Mouse (Mus musculus) CH12.LX (cell line): ENCODE data around the gene Rfx4. TPM values are rescaled to one million over a fixed set of nuclear protein-coding genes. Genes with fewer than 3 reads are reported as not detected.

ENCODE experiments used
- DNase-seq: peaks from one replicate; pipeline ENCODE4 v3.0.0-alpha.2; 2013; ENCODE audit errors: extremely low read depth
- H3K27ac ChIP-seq: 2 replicates; pipeline ENCODE4 v1.5.1; 2012; ENCODE audit warnings: low read depth, mild to moderate bottlenecking, control low read depth, moderate library complexity; ENCODE audit not compliant: insufficient read depth
- H3K27me3 ChIP-seq: replicated peaks from 2 replicates; pipeline ENCODE3; 2012; ENCODE audit warnings: inconsistent platforms
- H3K36me3 ChIP-seq, 2 experiments: replicated peaks in 1 of 2; 2 replicates each; pipeline versions ENCODE3 to v1.6.1; 2012; ENCODE audit warnings: inconsistent platforms in 1 of 2, low read length in 1 of 2, mild to moderate bottlenecking in 1 of 2, mixed read lengths in 1 of 2, moderate library complexity in 1 of 2; ENCODE audit not compliant: control insufficient read depth in 1 of 2, insufficient read depth in 1 of 2
- H3K4me1 ChIP-seq, 2 experiments: 2 replicates each; pipeline ENCODE4 v1.6.1; 2012; ENCODE audit warnings: inconsistent platforms in 1 of 2, moderate library complexity in 1 of 2; ENCODE audit not compliant: insufficient read depth in 2 of 2, control insufficient read depth in 1 of 2
- H3K4me2 ChIP-seq: 2 replicates; pipeline ENCODE4 v1.6.1; 2012; ENCODE audit warnings: low read depth, mild to moderate bottlenecking, control low read depth; ENCODE audit not compliant: poor library complexity, insufficient read depth, severe bottlenecking
- H3K4me3 ChIP-seq, 3 experiments: fragments of 150-350 bp in 1 of 3; sonication (generic) in 1 of 3; replicated peaks in 1 of 3; 2 replicates each; pipeline versions ENCODE3 to v1.5.1; 2011 to 2012; ENCODE audit warnings: low read depth in 2 of 3, low read length in 2 of 3, mild to moderate bottlenecking in 2 of 3, moderate library complexity in 2 of 3, control low read depth in 1 of 3, improper control_type of control experiment in 1 of 3, inconsistent platforms in 1 of 3, mixed read lengths in 1 of 3; ENCODE audit not compliant: poor library complexity in 1 of 3
- H3K79me2 ChIP-seq: replicated peaks from 2 replicates; pipeline ENCODE4 v1.6.1; 2012; ENCODE audit warnings: mild to moderate bottlenecking, moderate library complexity; ENCODE audit not compliant: control insufficient read depth, poor library complexity, insufficient read depth, severe bottlenecking; ENCODE audit errors: extremely low read depth
- H3K9ac ChIP-seq: 2 replicates; pipeline ENCODE4 v1.6.1; 2012; ENCODE audit warnings: low read depth, mild to moderate bottlenecking, control low read depth, moderate library complexity; ENCODE audit not compliant: insufficient read depth
- H3K9me3 ChIP-seq: replicated peaks from 2 replicates; pipeline ENCODE3; 2012; ENCODE audit warnings: low read length, inconsistent platforms, mixed read lengths
- BHLHE40 ChIP-seq: IDR thresholded peaks from 2 replicates; pipeline ENCODE4 v1.6.1; 2011; ENCODE audit warnings: mild to moderate bottlenecking, low read depth, low read length, improper control_type of control experiment
- CHD1 ChIP-seq: IDR thresholded peaks from 2 replicates; pipeline ENCODE4 v1.6.1; 2012; ENCODE audit warnings: low read depth, low read length, improper control_type of control experiment, inconsistent platforms
- CTCF ChIP-seq, 2 experiments: IDR thresholded peaks in 1 of 2; conservative IDR thresholded peaks in 1 of 2; 2 replicates each; pipeline ENCODE4 v1.5.1; 2011 to 2012; ENCODE audit warnings: low read depth in 2 of 2, low read length in 2 of 2, improper control_type of control experiment in 1 of 2, inconsistent platforms in 1 of 2, mild to moderate bottlenecking in 1 of 2, moderate library complexity in 1 of 2
- EP300 ChIP-seq: IDR thresholded peaks from 2 replicates; pipeline ENCODE4 v1.6.1; 2011; ENCODE audit warnings: low read length, improper control_type of control experiment
- ETS1 ChIP-seq: conservative IDR thresholded peaks from 2 replicates; pipeline ENCODE4 v1.6.1; 2012; ENCODE audit warnings: low read depth, mild to moderate bottlenecking, inconsistent platforms, low read length, improper control_type of control experiment, moderate library complexity
- GABPA ChIP-seq: IDR thresholded peaks from 2 replicates; pipeline ENCODE4 v1.6.1; 2012; ENCODE audit warnings: low read depth, low read length, improper control_type of control experiment, inconsistent platforms; ENCODE audit not compliant: insufficient replicate concordance
- HCFC1 ChIP-seq: IDR thresholded peaks from 2 replicates; pipeline ENCODE4 v1.6.1; 2012; ENCODE audit warnings: low read depth, mild to moderate bottlenecking, inconsistent platforms, low read length, improper control_type of control experiment
- JUN ChIP-seq: IDR thresholded peaks from 2 replicates; pipeline ENCODE4 v1.6.1; 2011; ENCODE audit warnings: low read depth, mild to moderate bottlenecking, low read length, improper control_type of control experiment, moderate library complexity; ENCODE audit not compliant: insufficient read depth
- KAT2A ChIP-seq: IDR thresholded peaks from 2 replicates; pipeline ENCODE4 v1.6.1; 2012; ENCODE audit warnings: low read length, improper control_type of control experiment, inconsistent platforms; ENCODE audit not compliant: insufficient replicate concordance
- MEF2A ChIP-seq: IDR thresholded peaks from 2 replicates; pipeline ENCODE4 v1.6.1; 2014; ENCODE audit warnings: low read depth, mild to moderate bottlenecking, inconsistent platforms, low read length, improper control_type of control experiment, borderline replicate concordance
- MXI1 ChIP-seq: IDR thresholded peaks from 2 replicates; pipeline ENCODE4 v1.6.1; 2011; ENCODE audit warnings: mild to moderate bottlenecking, low read depth, low read length, improper control_type of control experiment
- POLR2A ChIP-seq: IDR thresholded peaks from 2 replicates; pipeline ENCODE4 v1.6.1; 2011; ENCODE audit warnings: low read depth, mild to moderate bottlenecking, improper control_type of control experiment, low read length
- POLR2AphosphoS2 ChIP-seq: IDR thresholded peaks from 2 replicates; pipeline ENCODE4 v1.6.1; 2011; ENCODE audit warnings: low read depth, low read length, improper control_type of control experiment
- RAD21 ChIP-seq: IDR thresholded peaks from 2 replicates; pipeline ENCODE4 v1.6.1; 2011; ENCODE audit warnings: low read depth, mild to moderate bottlenecking, low read length, improper control_type of control experiment, moderate library complexity
- RCOR1 ChIP-seq: conservative IDR thresholded peaks from 2 replicates; pipeline ENCODE4 v1.6.1; 2012; ENCODE audit warnings: low read depth, mild to moderate bottlenecking, inconsistent platforms, low read length, improper control_type of control experiment
- SMC3 ChIP-seq: IDR thresholded peaks from 2 replicates; pipeline ENCODE4 v1.6.1; 2011; ENCODE audit warnings: low read depth, low read length, improper control_type of control experiment
- TCF12 ChIP-seq: IDR thresholded peaks from 2 replicates; pipeline ENCODE4 v1.6.1; 2014; ENCODE audit warnings: low read depth, mild to moderate bottlenecking, inconsistent platforms, low read length, improper control_type of control experiment
- UBTF ChIP-seq: IDR thresholded peaks from 2 replicates; pipeline ENCODE4 v1.6.1; 2012; ENCODE audit warnings: low read depth, mild to moderate bottlenecking, inconsistent platforms, low read length, improper control_type of control experiment, moderate library complexity
- USF1 ChIP-seq: IDR thresholded peaks from 2 replicates; pipeline ENCODE4 v1.6.1; 2014; ENCODE audit warnings: low read depth, mild to moderate bottlenecking, inconsistent platforms, low read length, improper control_type of control experiment
- dilution Hi-C: fragments of 300-500 bp; cut with MboI; formaldehyde crosslinking; loops from 2 replicates; pipeline ENCODE4 v1.14.3; 2020; ENCODE audit warnings: low sequenced_read_pairs; ENCODE audit not compliant: extremely low pct_unique_long_range_greater_than_20kb, extremely low pct_ligation_motif_present
- in situ Hi-C: fragments of 300-500 bp; cut with MboI; formaldehyde crosslinking; loops from 3 replicates; pipeline ENCODE4 v1.14.3; 2019; ENCODE audit warnings: low sequenced_read_pairs, low pct_ligation_motif_present, low pct_unique_long_range_greater_than_20kb, mixed read lengths
- polyA plus RNA-seq: library from polyadenylated mRNA; unstranded; fragments of >175 nt; gene quantifications from 2 replicates; pipeline ENCODE4 v1.2.1, GENCODE M21; 2012; ENCODE audit warnings: low read depth; ENCODE audit not compliant: insufficient read length
- total RNA-seq, 2 experiments: library from RNA; depleted of rRNA; stranded (reverse); fragments of 300-350 nt in 1 of 2; fragments of >200 nt in 1 of 2; gene quantifications; 2 replicates each; pipeline ENCODE4 v1.2.3; 2012 to 2014

The Rfx4 gene
- total and polyA plus RNA-seq, 3 experiments: 0.04 TPM; not detected in 2

DNA sequence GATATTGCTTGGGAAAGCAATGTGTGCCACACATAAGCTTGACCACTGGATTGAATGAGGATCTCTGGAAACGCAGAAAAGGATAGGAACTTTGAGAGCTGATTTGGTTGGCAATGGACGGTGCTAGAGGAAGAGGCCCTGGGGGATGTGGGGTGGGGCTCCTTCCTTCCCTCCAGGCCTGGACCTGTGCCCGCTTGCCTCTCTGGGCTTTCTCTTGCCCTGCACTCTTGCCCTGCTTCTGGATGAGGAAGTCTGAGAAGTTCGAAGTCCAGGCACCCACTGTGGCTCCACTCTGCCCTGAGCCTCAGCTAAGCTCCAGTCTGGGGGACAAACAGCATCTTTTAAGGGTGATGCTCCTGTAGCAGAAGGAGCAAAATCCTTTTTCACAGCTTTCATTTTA lies 67.8 kb downstream of the Rfx4 start:
- no peak for DNase-seq
- in situ Hi-C loops (no loop called here), dilution Hi-C loops (no loop called here)
- Histone ChIP-seq H3K9ac (no peak overlapping the region), H3K36me3 (no peaks in the 10 kb centered on the region), H3K27ac (no peak overlapping the region), H3K4me3 (no peak overlapping the region), H3K9me3 (no peaks in the 10 kb centered on the region), H3K27me3 (no peaks in the 10 kb centered on the region), H3K79me2 (no peaks in the 10 kb centered on the region), H3K4me1 (peaks cover 11 to 17% of the 10 kb centered on the region in 2 experiments), H3K4me2 (no peak overlapping the region)
- TF ChIP-seq POLR2A (no peak), TCF12 (no peak)

- peaks cover 2% of the 10 kb centered on the region for H3K27me3 ChIP-seq
- in situ Hi-C loops: no loop called here
- H3K4me3 ChIP-seq: no peak overlapping the region
- H3K9me3 ChIP-seq: no peaks in the 10 kb centered on the region
- H3K27ac ChIP-seq: no peak overlapping the region
- H3K4me1 ChIP-seq: no peaks in the 10 kb centered on the region
- H3K4me2 ChIP-seq: no peak overlapping the region
- DNase-seq: no peak
- no peaks in the 10 kb centered on the region for H3K79me2 ChIP-seq
- H3K9ac ChIP-seq: no peak overlapping the region
- H3K36me3 ChIP-seq: no peaks in the 10 kb centered on the region
- TF ChIP-seq RCOR1 (no peak), EP300 (no peak), UBTF (no peak), GABPA (no peak), HCFC1 (no peak), KAT2A (no peak), ETS1 (no peak), CHD1 (no peak), BHLHE40 (no peak), RAD21 (no peak), TCF12 (no peak), JUN (no peak), SMC3 (no peak)
- TF ChIP-seq, all 38 proteins: peak for 0
- dilution Hi-C loops: no loop called here
Observed at GRCm38 (mm10) chr10:84829009-84829408, 73.1 kb downstream of the Rfx4 start.

GRCm38 (mm10) chr10:84835596-84835995 lies 79.7 kb downstream of the Rfx4 start:
- in situ Hi-C loops (loop anchor here (10.0 kb wide), 1 partner anchor 209 kb away; no protein-coding TSS in a partner anchor), dilution Hi-C loops (no loop called here)
- H3K4me3 ChIP-seq: no peak overlapping the region
- H3K4me1 ChIP-seq: peaks cover 8 to 21% of the 10 kb centered on the region in 2 experiments; a peak in 3 of 4 replicates
- H3K4me2 ChIP-seq: no peak overlapping the region
- H3K27me3 ChIP-seq: peaks cover 2% of the 10 kb centered on the region
- no peak overlapping the region for H3K27ac ChIP-seq
- TF ChIP-seq CTCF (conservative IDR thresholded peaks at IDR 0.05 in 1 of 2, IDR thresholded peaks at IDR 0.05 in 1 of 2; ENCODE audit: low read depth in 2 of 2, low read length in 2 of 2): no peak
- no peak for TF ChIP-seq USF1
- TF ChIP-seq POLR2AphosphoS2: no peak
- no peak for TF ChIP-seq MXI1
- no peak for TF ChIP-seq BHLHE40
- TF ChIP-seq MEF2A: no peak
- TF ChIP-seq EP300: no peak
- no peak for TF ChIP-seq UBTF
- TF ChIP-seq, all 38 proteins: peak for 0
- no peak overlapping the region for H3K9ac ChIP-seq
- H3K36me3 ChIP-seq: no peaks in the 10 kb centered on the region
- H3K79me2 ChIP-seq: no peaks in the 10 kb centered on the region
- H3K9me3 ChIP-seq: no peaks in the 10 kb centered on the region
- DNase-seq: no peak
